8 mouse cellular contexts compared by ENCODE assay signal in genomic region chr7:101905561-101906286, GRCm38 (mm10). TPM values are rescaled to one million over a fixed set of nuclear protein-coding genes. Genes with fewer than 3 reads are reported as not detected.
DNase-seq lines count a peak whose midpoint lies in the region; ATAC-seq lines count a peak whose summit lies in the region.

Gene Lamtor1, plus strand, starts transcription at chr7:101905904.

- DNase-seq in adipocyte (ENCODE audit: low spot score) = peak; percentile 98
- peak; percentile 100 for DNase-seq in embryo, embryonic 10 days (ENCODE audit: low spot score)
- DNase-seq in gastrocnemius, postnatal 10 days = peak; percentile 98
- peak; percentile 99 for DNase-seq in induced T-regulatory cell, adult 2 months (ENCODE audit: low read depth)
- DNase-seq in left cerebral cortex, adult 9 months (ENCODE audit: low spot score in 2 of 2) = peak; percentile 98 to 100
- peak; percentile 100 for DNase-seq in right cerebral cortex, postnatal 14 days
- DNase-seq in urinary bladder, postnatal 36 days (ENCODE audit: low spot score in 2 of 2) = peak; percentile 98 to 100

- ATAC-seq in megakaryocyte progenitor cell, adult 5-6 weeks (replicated peaks; ENCODE audit: poor library complexity) = peak; percentile 90

RNA-seq across cellular contexts. Expression of gene Lamtor1, which starts in this region (rescaled TPM):
- 100 to 1,000 TPM; 101 to 114 TPM for total RNA-seq in gastrocnemius, postnatal 10 days (2021)
- total RNA-seq in megakaryocyte progenitor cell, adult 5-6 weeks (2015) = 74.7 and 91.8 TPM in 2 replicates
- total RNA-seq in megakaryocyte progenitor cell, adult 5-6 weeks (2017) = 75.0 and 75.7 TPM in 2 replicates

Comparison
In these comparisons a context has a peak if more than half of its experiments do, and no peak if none do; other contexts are left out.
1. Peak in every context shown above with its lines: DNase-seq and ATAC-seq.